Mouse (Mus musculus) testis, adult 2 months (tissue): ENCODE measurements around the gene Rasgrp1. TPM values are rescaled to one million over a fixed set of nuclear protein-coding genes. Genes with fewer than 3 reads are reported as not detected.

Source experiments
- H3K27ac ChIP-seq: fragments of 200-500 bp; 2 replicates; pipeline ENCODE4 v1.5.1; 2012; ENCODE audit warnings: low read depth, low read length; ENCODE audit not compliant: control insufficient read depth, insufficient read depth
- H3K27me3 ChIP-seq: fragments of 200-500 bp; 2 replicates; pipeline ENCODE4 v1.6.1; 2012; ENCODE audit warnings: mild to moderate bottlenecking, low read length, moderate library complexity; ENCODE audit not compliant: control insufficient read depth, insufficient read depth
- H3K36me3 ChIP-seq: fragments of 200-500 bp; 2 replicates; pipeline ENCODE4 v1.6.1; 2012; ENCODE audit warnings: mild to moderate bottlenecking, low read length; ENCODE audit not compliant: control insufficient read depth, insufficient read depth
- H3K4me1 ChIP-seq: fragments of 200-500 bp; 2 replicates; pipeline ENCODE4 v1.6.1; 2012; ENCODE audit warnings: low read length; ENCODE audit not compliant: control insufficient read depth, insufficient read depth
- H3K4me3 ChIP-seq: fragments of 200-500 bp; 2 replicates; pipeline ENCODE4 v1.5.1; 2012; ENCODE audit warnings: low read depth, mild to moderate bottlenecking, low read length, moderate library complexity, mixed read lengths; ENCODE audit not compliant: control insufficient read depth
- CTCF ChIP-seq: fragments of 200-500 bp; IDR thresholded peaks from 2 replicates; pipeline ENCODE4 v1.5.1; 2012; ENCODE audit warnings: low read depth, mild to moderate bottlenecking, inconsistent platforms, low read length, moderate library complexity; ENCODE audit not compliant: control insufficient read depth, insufficient read depth, insufficient replicate concordance
- POLR2A ChIP-seq: fragments of 200-500 bp; IDR thresholded peaks from 2 replicates; pipeline ENCODE4 v1.6.1; 2012; ENCODE audit warnings: low read depth, mild to moderate bottlenecking, inconsistent platforms, low read length, moderate library complexity; ENCODE audit not compliant: control insufficient read depth
- polyA plus RNA-seq: library from polyadenylated mRNA; depleted of rRNA; stranded (reverse); fragments of >200 nt; gene quantifications from 2 replicates; pipeline ENCODE4 v1.2.3, GENCODE M21; 2012

Rasgrp1 gene
- polyA plus RNA-seq, 1 experiment = 0.09 TPM

- no peak for TF ChIP-seq POLR2A
- TF ChIP-seq CTCF = no peak
- no peak overlapping the region for H3K4me3 ChIP-seq
- no peak overlapping the region for H3K27ac ChIP-seq
- H3K27me3 ChIP-seq = no peaks in the 10 kb centered on the region
- no peaks in the 10 kb centered on the region for H3K4me1 ChIP-seq
- no peaks in the 10 kb centered on the region for H3K36me3 ChIP-seq
These were observed 33.8 kb downstream of the Rasgrp1 start for GRCm38 (mm10) chr2:117309046-117309445.

- Histone ChIP-seq H3K27ac (no peak overlapping the region), H3K4me1 (no peaks in the 10 kb centered on the region), H3K27me3 (no peaks in the 10 kb centered on the region), H3K36me3 (no peaks in the 10 kb centered on the region), H3K4me3 (no peak overlapping the region)
- TF ChIP-seq CTCF (no peak), POLR2A (no peak)
These were observed 34.8 kb downstream of the Rasgrp1 start for GRCm38 (mm10) chr2:117307959-117308358.

- H3K27me3 ChIP-seq = no peaks in the 10 kb centered on the region
- no peak overlapping the region for H3K27ac ChIP-seq
- peaks cover 5% of the 10 kb centered on the region for H3K4me1 ChIP-seq
- H3K36me3 ChIP-seq = no peaks in the 10 kb centered on the region
- TF ChIP-seq POLR2A (no peak), CTCF (no peak)
- no peak overlapping the region for H3K4me3 ChIP-seq
These were observed 37.9 kb downstream of the Rasgrp1 start for GRCm38 (mm10) chr2:117304941-117305340.

- Histone ChIP-seq H3K4me1 (peaks cover 5% of the 10 kb centered on the region), H3K27ac (no peak overlapping the region), H3K36me3 (no peaks in the 10 kb centered on the region), H3K4me3 (no peak overlapping the region), H3K27me3 (no peaks in the 10 kb centered on the region)
- TF ChIP-seq POLR2A = no peak
- no peak for TF ChIP-seq CTCF
These were observed 39.1 kb downstream of the Rasgrp1 start for GRCm38 (mm10) chr2:117303391-117304350.

- Histone ChIP-seq H3K4me3 (peak overlapping the region; percentile 78), H3K27me3 (no peaks in the 10 kb centered on the region), H3K4me1 (peaks cover 5% of the 10 kb centered on the region), H3K36me3 (no peaks in the 10 kb centered on the region), H3K27ac (no peak overlapping the region)
- TF ChIP-seq POLR2A (no peak), CTCF (no peak)
These were observed 43.0 kb downstream of the Rasgrp1 start for GRCm38 (mm10) chr2:117299596-117300448.

GRCm38 (mm10) chr2:117288291-117288690 is 54.5 kb downstream of the Rasgrp1 start:
- TF ChIP-seq CTCF (no peak), POLR2A (no peak)
- Histone ChIP-seq H3K4me3 (no peak overlapping the region), H3K27me3 (no peaks in the 10 kb centered on the region), H3K36me3 (no peaks in the 10 kb centered on the region), H3K4me1 (no peaks in the 10 kb centered on the region), H3K27ac (no peak overlapping the region)
